Mouse (Mus musculus): ENCODE results near the gene Cd28.

The Cd28 gene

GRCm38 (mm10) chr1:60751011-60751410, 34.4 kb downstream of the Cd28 start:
- no peak for DNase-seq

- no peak for DNase-seq
Observed at GRCm38 (mm10) chr1:60752986-60753385, 36.4 kb downstream of the Cd28 start.

- no peak for DNase-seq
Observed at GRCm38 (mm10) chr1:60753981-60754380, 37.4 kb downstream of the Cd28 start.

- no peak for DNase-seq
Observed at GRCm38 (mm10) chr1:60755391-60756243, 39.0 kb downstream of the Cd28 start.

GRCm38 (mm10) chr1:60757631-60758030, 41.0 kb downstream of the Cd28 start:
- DNase-seq: no peak

GRCm38 (mm10) chr1:60758226-60758625, 41.6 kb downstream of the Cd28 start:
- DNase-seq: no peak

GRCm38 (mm10) chr1:60759563-60760335, 43.1 kb downstream of the Cd28 start:
- DNase-seq: no peak

- DNase-seq: no peak
Observed at GRCm38 (mm10) chr1:60760475-60760874, 43.9 kb downstream of the Cd28 start.

GRCm38 (mm10) chr1:60761528-60762171, 45.0 kb downstream of the Cd28 start:
- DNase-seq: no peak

- no peak for DNase-seq
Observed at GRCm38 (mm10) chr1:60762451-60762850, 45.9 kb downstream of the Cd28 start.

GRCm38 (mm10) chr1:60762916-60763315, 46.3 kb downstream of the Cd28 start:
- no peak for DNase-seq

- no peak for DNase-seq
Observed at GRCm38 (mm10) chr1:60771771-60772170, 55.2 kb downstream of the Cd28 start.

- no peak for DNase-seq
Observed at GRCm38 (mm10) chr1:60773231-60773630, 56.6 kb downstream of the Cd28 start.

- no peak for DNase-seq
Observed at GRCm38 (mm10) chr1:60776166-60776565, 59.6 kb downstream of the Cd28 start.

GRCm38 (mm10) chr1:60776906-60777305, 60.3 kb downstream of the Cd28 start:
- no peak for DNase-seq

- DNase-seq: peak; percentile 13 to 26
Observed at GRCm38 (mm10) chr1:60778465-60779115, 62.0 kb downstream of the Cd28 start.

- no peak for DNase-seq
Observed at GRCm38 (mm10) chr1:60779176-60779575, 62.6 kb downstream of the Cd28 start.

GRCm38 (mm10) chr1:60781666-60782065, 65.1 kb downstream of the Cd28 start:
- no peak for DNase-seq

- no peak for DNase-seq
Observed at GRCm38 (mm10) chr1:60793717-60794116, 77.1 kb downstream of the Cd28 start.

GRCm38 (mm10) chr1:60795677-60796205, 79.1 kb downstream of the Cd28 start:
- no peak for DNase-seq

- DNase-seq: peak in 1 of 2 experiments; percentile 18
Observed at GRCm38 (mm10) chr1:60799795-60800345, 83.3 kb downstream of the Cd28 start.

GRCm38 (mm10) chr1:60801210-60801671, 84.6 kb downstream of the Cd28 start:
- DNase-seq: no peak

Data from kidney, postnatal 36 days (tissue).